Mouse (Mus musculus) ES-Bruce4 (cell line): ENCODE results near the gene Fermt3. TPM values are rescaled to one million over a fixed set of nuclear protein-coding genes. Genes with fewer than 3 reads are reported as not detected.

Source experiments
- H3K27ac ChIP-seq: 2 replicates; pipeline ENCODE4 v1.5.1; 2012; ENCODE audit warnings: low read length, inconsistent platforms; ENCODE audit not compliant: insufficient read depth
- H3K27me3 ChIP-seq: 2 replicates; pipeline ENCODE4 v1.6.1; 2012; ENCODE audit warnings: mild to moderate bottlenecking, low read length, inconsistent platforms; ENCODE audit not compliant: control insufficient read depth, poor library complexity, insufficient read depth, severe bottlenecking
- H3K36me3 ChIP-seq: 2 replicates; pipeline ENCODE4 v1.6.1; 2012; ENCODE audit warnings: inconsistent platforms, mild to moderate bottlenecking, low read length, moderate library complexity; ENCODE audit not compliant: control insufficient read depth, poor library complexity, insufficient read depth, severe bottlenecking
- H3K4me1 ChIP-seq: one replicate; pipeline ENCODE4 v1.8.1; 2011; ENCODE audit warnings: low read length; ENCODE audit not compliant: control insufficient read depth, insufficient read depth
- H3K4me3 ChIP-seq: 2 replicates; pipeline ENCODE4 v1.5.1; 2011; ENCODE audit warnings: low read depth, mild to moderate bottlenecking, low read length
- H3K9ac ChIP-seq: 2 replicates; pipeline ENCODE4 v1.6.1; 2012; ENCODE audit warnings: low read depth, mild to moderate bottlenecking, inconsistent platforms; ENCODE audit not compliant: poor library complexity, severe bottlenecking
- H3K9me3 ChIP-seq: replicated peaks from 2 replicates; pipeline ENCODE4 v1.6.1; 2012; ENCODE audit warnings: mild to moderate bottlenecking, low read length, inconsistent platforms; ENCODE audit not compliant: control insufficient read depth, poor library complexity, insufficient read depth, severe bottlenecking
- CTCF ChIP-seq: IDR thresholded peaks from one replicate; pipeline ENCODE4 v1.8.1; 2011; ENCODE audit warnings: low read depth, low read length
- EP300 ChIP-seq: IDR thresholded peaks from 2 replicates; pipeline ENCODE4 v1.6.1; 2011; ENCODE audit warnings: low read depth, low read length; ENCODE audit not compliant: insufficient read depth
- POLR2A ChIP-seq: IDR thresholded peaks from one replicate; pipeline ENCODE4 v1.8.1; 2011; ENCODE audit warnings: low read length; ENCODE audit not compliant: insufficient read depth
- polyA plus RNA-seq: library from polyadenylated mRNA; stranded (reverse); fragments of >200 nt; gene quantifications from 2 replicates; pipeline ENCODE4 v1.2.4, GENCODE M21; 2011; ENCODE audit warnings: low read depth; ENCODE audit not compliant: missing spikeins, insufficient read depth, insufficient read length

The Fermt3 gene
- polyA plus RNA-seq, 1 experiment, result 1.0 TPM

DNA sequence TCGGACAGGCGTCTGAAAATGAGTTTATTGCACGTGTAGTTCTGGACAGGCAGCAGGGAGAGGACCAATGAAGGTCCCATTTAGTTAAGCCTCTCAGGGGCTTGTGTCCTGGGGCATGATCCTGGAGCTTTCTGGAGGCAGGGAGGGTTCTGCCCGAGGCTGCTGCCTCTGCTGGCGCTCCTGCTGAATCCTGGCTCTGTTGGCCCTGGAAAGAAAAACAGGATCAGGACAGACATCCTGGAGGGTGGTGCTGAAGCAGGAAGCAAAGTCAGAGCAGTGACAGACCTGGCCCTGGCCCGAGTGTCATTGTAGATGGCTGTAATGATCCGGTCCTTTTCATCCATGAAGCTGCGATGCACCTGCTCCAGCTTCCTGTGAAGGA lies 31.4 kb downstream of the Fermt3 start:
- Histone ChIP-seq H3K36me3 (0 out of 2 replicates have a peak, but pooled peaks cover 3% of the 10 kb centered on the region), H3K9ac (peak overlapping the region; percentile 91), H3K4me3 (peak overlapping the region; percentile 74), H3K27ac (no peak overlapping the region), H3K27me3 (no peaks in the 10 kb centered on the region), H3K9me3 (no peaks in the 10 kb centered on the region), H3K4me1 (no peaks in the 10 kb centered on the region)
- TF ChIP-seq EP300, result no peak
- no peak for TF ChIP-seq POLR2A
- no peak for TF ChIP-seq CTCF

DNA sequence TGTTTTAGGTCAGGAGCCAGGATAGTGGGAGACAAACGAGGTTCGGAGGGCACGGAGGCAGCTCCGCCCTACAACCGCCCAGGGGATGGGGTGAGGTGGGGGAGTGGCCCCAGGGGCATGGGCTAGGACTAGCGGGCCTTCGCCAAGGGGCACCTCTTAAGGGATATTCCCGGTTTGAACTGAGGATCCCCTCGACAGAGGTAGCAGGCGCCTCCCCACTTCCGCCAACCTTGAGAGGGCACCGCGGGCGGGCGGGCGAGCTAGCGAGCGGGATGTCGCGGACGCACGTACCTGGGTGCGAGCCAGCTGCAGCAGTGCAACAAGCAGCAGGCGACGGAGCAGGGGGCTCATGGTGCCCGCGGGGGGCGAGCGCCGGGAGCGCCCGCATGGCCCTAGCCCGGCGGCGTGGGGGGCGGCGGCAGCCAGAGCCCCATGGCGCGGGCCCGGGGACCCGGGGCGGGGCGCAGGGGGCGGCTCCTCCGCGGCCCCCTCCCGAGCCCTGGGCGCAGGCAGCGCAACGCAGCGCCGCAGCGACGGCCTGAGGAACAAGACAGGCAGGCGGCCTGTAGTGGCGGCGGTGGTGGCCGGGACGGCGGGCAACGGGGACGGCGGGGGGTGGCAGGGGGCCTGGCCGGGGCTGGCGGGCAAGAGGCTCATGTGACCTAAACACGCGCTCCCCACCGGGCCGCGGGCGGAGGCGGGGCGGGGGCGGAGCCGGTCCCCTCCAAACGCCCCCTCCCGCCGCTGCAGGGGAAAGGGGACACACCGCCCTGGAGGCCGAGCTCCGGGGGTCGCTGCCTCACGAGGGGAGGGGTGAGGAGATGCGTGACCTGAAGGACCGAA lies 32.0 kb downstream of the Fermt3 start, which contains the start of gene Vegfb:
Vegfb (minus strand) TSS at position 591 of the 843 bp plus-strand sequence.
- Histone ChIP-seq H3K4me1 (no peaks in the 10 kb centered on the region), H3K27ac (no peak within 1 kb of the TSS), H3K9ac (peak within 1 kb of the TSS; percentile 91), H3K36me3 (peaks cover 9% of the 10 kb centered on the region; the same call in 1 of the 2 replicates), H3K27me3 (no peaks in the 10 kb centered on the region), H3K4me3 (peak within 1 kb of the TSS; percentile 74), H3K9me3 (no peaks in the 10 kb centered on the region)
- TF ChIP-seq EP300, result no peak
- no peak for TF ChIP-seq POLR2A
- TF ChIP-seq CTCF, result no peak

DNA sequence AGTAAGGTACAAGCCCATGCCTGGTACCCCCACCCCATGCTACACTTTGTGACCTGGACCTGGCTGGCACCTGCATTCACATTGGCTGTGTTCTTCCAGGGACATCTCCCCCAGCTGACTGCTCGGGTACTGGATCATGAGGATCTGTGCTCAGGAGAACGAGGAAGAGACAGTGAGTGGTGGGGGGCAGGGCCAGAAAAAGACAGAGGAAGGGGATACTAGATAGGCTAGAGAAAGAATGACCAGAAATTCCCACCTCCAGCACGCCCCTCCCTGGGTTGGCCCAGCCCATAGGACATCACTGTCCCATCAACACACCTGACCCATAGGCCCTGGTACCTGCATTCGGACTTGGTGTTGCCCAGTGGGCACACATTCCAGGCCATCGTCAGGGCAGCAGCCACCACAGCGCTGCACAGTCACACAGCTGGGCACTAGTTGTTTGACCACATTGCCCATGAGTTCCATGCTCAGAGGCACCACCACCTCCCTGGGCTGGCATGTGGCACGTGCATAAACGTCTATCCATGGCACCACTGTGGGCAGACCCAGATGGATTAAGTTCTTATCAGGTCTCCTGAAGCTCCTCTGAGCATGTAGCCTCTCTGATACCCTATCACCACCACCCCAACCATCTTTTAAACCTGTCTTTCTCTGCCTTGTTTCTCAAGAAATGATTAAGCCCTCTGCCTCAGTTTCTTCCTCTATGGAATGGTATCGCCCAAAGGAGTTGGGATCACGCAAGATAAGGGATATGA lies 33.1 kb downstream of the Fermt3 start:
- Histone ChIP-seq H3K4me3 (peak overlapping the region; percentile 5), H3K27ac (no peak overlapping the region), H3K9me3 (no peaks in the 10 kb centered on the region), H3K4me1 (no peaks in the 10 kb centered on the region), H3K27me3 (no peaks in the 10 kb centered on the region), H3K9ac (peak overlapping the region; percentile 91), H3K36me3 (peaks cover 12% of the 10 kb centered on the region; the same call in 1 of the 2 replicates)
- no peak for TF ChIP-seq CTCF
- TF ChIP-seq EP300, result no peak
- TF ChIP-seq POLR2A, result no peak

DNA sequence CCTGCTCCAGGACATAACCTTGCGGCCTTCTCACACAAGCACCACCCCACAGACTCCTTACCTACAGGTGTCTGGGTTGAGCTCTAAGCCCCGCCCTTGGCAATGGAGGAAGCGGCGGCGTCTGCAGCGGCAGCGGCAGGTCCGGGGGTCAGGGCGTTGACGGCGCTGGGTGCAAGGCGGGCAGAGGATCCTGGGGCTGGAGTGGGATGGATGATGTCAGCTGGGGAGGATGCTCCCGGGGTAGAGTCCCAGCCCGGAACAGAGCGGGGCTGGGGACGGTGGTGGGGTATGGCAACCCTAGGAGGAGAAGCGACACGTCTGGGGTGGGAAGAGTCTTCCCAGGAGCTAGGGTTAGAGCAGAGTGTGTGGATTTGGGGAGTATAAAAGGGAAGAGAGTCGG lies 34.0 kb downstream of the Fermt3 start:
- no peaks in the 10 kb centered on the region for H3K9me3 ChIP-seq
- no peaks in the 10 kb centered on the region for H3K27me3 ChIP-seq
- H3K9ac ChIP-seq, result peak overlapping the region; percentile 25; the same call in 1 of the 2 replicates
- H3K36me3 ChIP-seq, result peaks cover 12% of the 10 kb centered on the region; the same call in 1 of the 2 replicates
- H3K4me1 ChIP-seq, result no peaks in the 10 kb centered on the region
- H3K27ac ChIP-seq, result no peak overlapping the region
- peak overlapping the region; percentile 40 for H3K4me3 ChIP-seq
- TF ChIP-seq EP300 (no peak), CTCF (no peak), POLR2A (no peak)

DNA sequence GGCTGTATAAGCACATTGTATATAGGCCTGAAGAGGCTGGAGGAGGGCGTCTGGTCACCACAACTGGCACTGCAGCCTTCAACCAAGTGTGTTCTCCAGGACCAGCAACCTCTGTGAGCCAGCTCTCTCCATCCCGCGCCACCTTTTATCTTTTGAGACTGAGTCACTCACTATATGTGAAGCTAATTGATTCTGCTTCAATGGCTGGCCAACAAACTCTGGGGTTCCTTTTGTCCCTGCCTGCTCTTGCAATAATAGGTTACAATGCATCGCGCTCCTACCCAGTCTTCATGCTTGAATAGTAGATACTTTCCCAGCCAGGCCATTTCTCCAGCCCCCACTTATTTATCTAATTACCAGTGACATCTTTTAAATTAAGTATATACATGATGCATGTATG lies 35.6 kb downstream of the Fermt3 start:
- H3K36me3 ChIP-seq, result peaks cover 12% of the 10 kb centered on the region; the same call in 1 of the 2 replicates
- no peak overlapping the region for H3K27ac ChIP-seq
- no peak overlapping the region for H3K9ac ChIP-seq
- TF ChIP-seq CTCF, result no peak
- TF ChIP-seq EP300, result no peak
- no peak for TF ChIP-seq POLR2A
- no peak overlapping the region for H3K4me3 ChIP-seq
- H3K4me1 ChIP-seq, result no peaks in the 10 kb centered on the region
- H3K9me3 ChIP-seq, result no peaks in the 10 kb centered on the region
- no peaks in the 10 kb centered on the region for H3K27me3 ChIP-seq
